Mouse (Mus musculus) central nervous system, embryonic 14 days (tissue): ENCODE measurements around the gene Opn1sw. TPM values are rescaled to one million over a fixed set of nuclear protein-coding genes. Genes with fewer than 3 reads are reported as not detected.

Experiments
- polyA plus RNA-seq: library from polyadenylated mRNA; depleted of rRNA; stranded (reverse); fragments of >200 nt; gene quantifications from 2 replicates; pipeline ENCODE4 v1.2.3, GENCODE M21; 2012; rRNA removed

The Opn1sw gene
- 0.28 and 0.85 TPM in 2 replicates for polyA plus RNA-seq

DNA sequence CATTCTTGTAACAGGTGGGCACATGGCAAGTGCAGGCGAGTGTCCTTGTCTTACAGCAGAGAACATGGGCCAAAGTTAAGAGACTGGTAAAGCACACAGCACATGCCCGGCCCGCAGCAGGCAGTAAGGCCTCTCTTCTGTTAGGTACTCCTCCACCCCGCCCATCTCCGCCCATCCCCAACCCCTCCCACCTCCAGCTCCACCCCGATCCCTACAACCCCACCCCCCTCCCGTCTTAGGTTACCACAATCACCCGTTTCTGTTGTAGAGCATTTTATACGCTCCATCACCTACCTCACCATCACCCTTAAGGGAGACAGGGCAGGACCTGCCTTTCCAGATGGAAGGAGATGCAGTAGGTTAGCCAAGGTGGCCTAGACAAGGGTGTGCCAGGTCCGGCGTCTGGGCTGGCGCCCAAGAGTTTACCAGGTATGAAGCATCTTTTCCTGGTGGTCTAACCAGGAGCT, at the start of gene Opn1sw:
Gene Opn1sw, minus strand, starts transcription at position 417 of the 467 bp plus-strand sequence.

DNA sequence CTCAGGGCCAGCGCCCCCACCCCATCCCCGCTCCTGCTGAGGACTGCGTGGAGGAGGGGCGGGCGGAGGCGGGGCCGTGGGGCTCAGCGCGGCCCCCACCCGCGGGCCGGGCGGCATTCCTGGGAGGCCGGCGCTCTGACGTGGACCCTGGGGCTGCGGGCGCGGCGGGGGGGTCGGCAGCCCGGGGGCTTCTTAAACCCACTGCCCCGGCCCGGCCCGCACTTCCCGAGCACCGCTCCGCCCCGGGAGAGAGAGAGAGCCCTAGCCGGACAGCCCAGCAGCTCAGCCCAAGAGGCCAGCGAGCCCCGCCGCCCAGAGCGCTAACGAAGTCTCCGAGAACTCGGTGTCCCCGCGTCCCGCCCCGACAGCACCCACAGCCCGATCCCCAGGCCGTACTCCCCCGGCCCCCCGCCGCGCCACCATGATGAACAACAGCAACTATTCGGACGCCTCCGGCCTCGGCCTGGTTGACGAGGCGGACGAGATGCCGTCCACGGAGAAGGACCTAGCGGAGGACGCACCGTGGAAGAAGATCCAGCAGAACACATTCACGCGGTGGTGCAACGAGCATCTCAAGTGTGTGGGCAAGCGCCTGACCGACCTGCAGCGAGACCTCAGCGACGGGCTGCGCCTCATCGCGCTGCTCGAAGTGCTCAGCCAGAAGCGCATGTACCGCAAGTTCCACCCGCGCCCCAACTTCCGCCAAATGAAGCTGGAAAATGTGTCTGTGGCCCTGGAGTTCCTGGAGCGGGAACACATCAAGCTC, 45.0 kb upstream of the Opn1sw start, which contains the start of gene Flnc:
Gene Flnc, plus strand, starts transcription at position 219 of the 766 bp plus-strand sequence.

DNA sequence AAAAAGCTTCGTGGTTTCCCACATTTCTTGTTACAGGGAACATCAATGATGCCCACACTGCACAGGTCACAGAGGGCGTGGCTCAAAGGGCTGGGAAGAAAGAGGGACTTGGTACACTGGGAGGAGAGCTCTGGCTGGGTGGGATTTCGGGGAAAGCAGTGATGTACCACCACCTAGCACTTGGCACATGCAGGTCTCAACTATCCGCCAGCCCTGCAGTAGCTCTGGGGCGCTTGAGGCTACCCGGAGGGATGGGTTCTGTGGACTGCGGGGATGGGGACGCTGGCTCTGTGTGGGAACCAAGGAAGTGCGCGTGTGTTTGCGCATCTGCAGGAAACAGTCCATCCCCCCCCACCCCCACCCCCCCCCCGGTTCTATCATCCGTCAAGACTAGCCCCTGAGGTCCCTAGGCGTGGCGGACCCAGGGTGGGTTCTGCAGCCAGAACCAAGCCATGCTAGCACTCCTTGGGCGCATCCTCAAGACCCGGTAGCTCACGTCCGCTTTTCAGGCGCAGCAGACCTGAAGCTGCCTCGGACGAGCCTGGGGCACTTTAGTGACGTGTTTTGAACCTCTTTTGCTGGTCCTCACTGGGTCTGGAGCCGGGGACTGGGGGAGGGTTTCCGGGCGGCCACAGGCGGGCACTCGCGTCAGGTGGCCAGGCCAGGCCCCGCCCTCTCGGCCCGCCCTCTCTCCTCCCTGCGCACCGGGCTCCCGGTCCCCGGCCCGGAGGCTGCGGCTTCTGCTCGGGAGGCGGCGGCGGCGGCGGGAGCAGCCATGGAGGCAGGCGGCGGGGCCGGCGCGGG, 7.8 kb upstream of the Opn1sw start, which contains the start of gene Ccdc136:
Gene Ccdc136, plus strand, starts transcription at position 400 of the 804 bp plus-strand sequence.

DNA sequence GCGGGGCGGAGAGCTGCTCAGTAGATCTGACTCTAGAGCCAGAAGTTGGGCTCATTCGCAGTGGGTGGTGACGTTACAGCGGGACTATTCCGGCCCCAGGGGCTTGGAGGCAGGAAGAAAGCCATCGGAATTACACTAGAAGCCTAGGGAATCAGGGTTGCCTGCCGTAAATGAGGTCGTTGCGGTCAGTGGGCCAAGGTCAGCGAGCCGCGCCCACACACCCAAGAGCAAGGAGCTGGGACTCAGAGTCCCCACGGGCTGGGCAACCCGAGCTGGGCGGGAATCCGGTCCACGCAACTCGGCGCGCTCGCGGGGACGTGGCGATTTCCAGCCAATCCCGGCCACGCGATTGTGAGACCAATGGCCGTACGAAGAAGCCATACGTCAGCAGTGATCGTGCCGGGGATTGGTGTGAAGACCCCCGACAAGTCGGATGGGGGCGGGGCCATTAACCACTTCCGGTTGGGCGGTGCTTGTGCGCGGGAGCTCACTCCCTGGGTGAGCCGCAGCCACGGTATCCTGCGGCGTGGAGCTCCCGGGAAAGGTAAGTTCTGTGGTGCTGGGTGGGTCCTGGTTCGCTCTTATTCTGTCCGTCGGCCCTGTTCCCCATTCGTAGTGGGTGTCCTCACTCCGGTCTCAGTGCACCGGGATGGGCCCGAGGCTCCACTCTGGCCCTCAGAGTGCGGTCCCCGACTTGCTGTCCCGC, 40.5 kb downstream of the Opn1sw start, which contains the start of gene Calu:
Gene Calu, plus strand, starts transcription at position 405 of the 706 bp plus-strand sequence.

Other genes starting within 250 kb of the Opn1sw start
- 76.3 and 83.3 TPM in 2 replicates for gene Rbm28, start 223.5 kb downstream of the Opn1sw start, polyA plus RNA-seq
- gene Prrt4, start 208.9 kb downstream of the Opn1sw start, polyA plus RNA-seq = 6.1 and 6.6 TPM in 2 replicates
- 48.2 and 52.4 TPM in 2 replicates for gene Impdh1, start 172.1 kb downstream of the Opn1sw start, polyA plus RNA-seq
- 30.9 and 31.6 TPM in 2 replicates for gene Hilpda, start 116.0 kb downstream of the Opn1sw start, polyA plus RNA-seq
- gene Fam71f2, start 108.9 kb downstream of the Opn1sw start, polyA plus RNA-seq = 1.6 and 2.6 TPM in 2 replicates
- gene Fam71f1, start 69.3 kb downstream of the Opn1sw start, polyA plus RNA-seq = 0.10 TPM in 1 of 2 replicates, not detected in the other
- gene Calu, start 40.4 kb downstream of the Opn1sw start, polyA plus RNA-seq = 124 and 173 TPM in 2 replicates
- gene Ccdc136, start 7.8 kb upstream of the Opn1sw start, polyA plus RNA-seq = 54.3 and 55.3 TPM in 2 replicates
- gene Flnc, start 44.8 kb upstream of the Opn1sw start, polyA plus RNA-seq = 4.3 and 10.9 TPM in 2 replicates
- gene Atp6v1f, start 79.2 kb upstream of the Opn1sw start, polyA plus RNA-seq = 291 and 330 TPM in 2 replicates
- 0.20 and 0.39 TPM in 2 replicates for gene Atp6v1fnb, start 83.0 kb upstream of the Opn1sw start, polyA plus RNA-seq
- gene Kcp, start 119.5 kb upstream of the Opn1sw start, polyA plus RNA-seq = 34.5 and 54.4 TPM in 2 replicates
- gene Irf5, start 138.2 kb upstream of the Opn1sw start, polyA plus RNA-seq = 2.7 and 3.3 TPM in 2 replicates
- gene Tnpo3, start 221.4 kb upstream of the Opn1sw start, polyA plus RNA-seq = 74.9 and 75.4 TPM in 2 replicates